Mouse (Mus musculus): Measurements from ENCODE around the gene Fam205c. TPM values are rescaled to one million over a fixed set of nuclear protein-coding genes. Genes with fewer than 3 reads are reported as not detected.

The Fam205c gene
- polyA plus RNA-seq (2012; ENCODE audit: insufficient read depth, insufficient read length, low replicate concordance, missing spikeins): not detected in 2 replicates

- TF ChIP-seq POLR2A (IDR thresholded peaks at IDR 0.05; ENCODE audit: insufficient read depth, low read depth, low read length) (no peak), CTCF (IDR thresholded peaks at IDR 0.05; ENCODE audit: insufficient read depth, low read depth, low read length) (no peak)
- no peak within 1 kb of the TSS for H3K27ac ChIP-seq (ENCODE audit: insufficient read depth, low read depth, low read length)
- 87% methylated on average over 7 of the region's 7 CpGs for WGBS
- no peak within 1 kb of the TSS for H3K4me3 ChIP-seq (ENCODE audit: insufficient read depth, low read depth, low read length)
- H3K4me1 ChIP-seq (ENCODE audit: control insufficient read depth, insufficient read depth, low read length): no peaks in the 10 kb centered on the region
Measured at GRCm38 (mm10) chr4:42874134-42874533, at the start of gene Fam205c. Gene Fam205c (minus strand): TSS chr4:42874234.

GRCm38 (mm10) chr4:42922461-42922860 lies 48.4 kb upstream of the Fam205c start:
- H3K27ac ChIP-seq (ENCODE audit: insufficient read depth, low read depth, low read length): no peak overlapping the region
- H3K4me1 ChIP-seq (ENCODE audit: control insufficient read depth, insufficient read depth, low read length): peaks cover 8% of the 10 kb centered on the region
- WGBS: 90% methylated on average over 8 of the region's 8 CpGs
- no peak overlapping the region for H3K4me3 ChIP-seq (ENCODE audit: insufficient read depth, low read depth, low read length)
- TF ChIP-seq POLR2A (IDR thresholded peaks at IDR 0.05; ENCODE audit: insufficient read depth, low read depth, low read length): no peak
- no peak for TF ChIP-seq CTCF (IDR thresholded peaks at IDR 0.05; ENCODE audit: insufficient read depth, low read depth, low read length)

GRCm38 (mm10) chr4:42922056-42922455 lies 48.0 kb upstream of the Fam205c start:
- no peak for TF ChIP-seq CTCF (IDR thresholded peaks at IDR 0.05; ENCODE audit: insufficient read depth, low read depth, low read length)
- TF ChIP-seq POLR2A (IDR thresholded peaks at IDR 0.05; ENCODE audit: insufficient read depth, low read depth, low read length): no peak
- peaks cover 12% of the 10 kb centered on the region for H3K4me1 ChIP-seq (ENCODE audit: control insufficient read depth, insufficient read depth, low read length)
- WGBS: 69% methylated on average over 6 of the region's 6 CpGs
- no peak overlapping the region for H3K27ac ChIP-seq (ENCODE audit: insufficient read depth, low read depth, low read length)
- H3K4me3 ChIP-seq (ENCODE audit: insufficient read depth, low read depth, low read length): no peak overlapping the region

- H3K4me3 ChIP-seq (ENCODE audit: insufficient read depth, low read depth, low read length): no peak overlapping the region
- TF ChIP-seq CTCF (IDR thresholded peaks at IDR 0.05; ENCODE audit: insufficient read depth, low read depth, low read length) (no peak), POLR2A (IDR thresholded peaks at IDR 0.05; ENCODE audit: insufficient read depth, low read depth, low read length) (no peak)
- no peak overlapping the region for H3K27ac ChIP-seq (ENCODE audit: insufficient read depth, low read depth, low read length)
- 59% methylated on average over 2 of the region's 2 CpGs for whole genome bisulfite sequencing
- H3K4me1 ChIP-seq (ENCODE audit: control insufficient read depth, insufficient read depth, low read length): peaks cover 12% of the 10 kb centered on the region
Measured at GRCm38 (mm10) chr4:42921536-42921935, 47.5 kb upstream of the Fam205c start.

- Histone ChIP-seq H3K4me1 (ENCODE audit: control insufficient read depth, insufficient read depth, low read length) (peaks cover 14% of the 10 kb centered on the region), H3K4me3 (ENCODE audit: insufficient read depth, low read depth, low read length) (no peak overlapping the region), H3K27ac (ENCODE audit: insufficient read depth, low read depth, low read length) (no peak overlapping the region)
- TF ChIP-seq POLR2A (IDR thresholded peaks at IDR 0.05; ENCODE audit: insufficient read depth, low read depth, low read length) (no peak), CTCF (IDR thresholded peaks at IDR 0.05; ENCODE audit: insufficient read depth, low read depth, low read length) (no peak)
- 76% methylated on average over 9 of the region's 9 CpGs for WGBS
Measured at GRCm38 (mm10) chr4:42920726-42921125, 46.7 kb upstream of the Fam205c start.

- peaks cover 12% of the 10 kb centered on the region for H3K4me1 ChIP-seq (ENCODE audit: control insufficient read depth, insufficient read depth, low read length)
- H3K4me3 ChIP-seq (ENCODE audit: insufficient read depth, low read depth, low read length): peak overlapping the region; percentile 77
- 0 out of 2 replicates have a peak overlapping the region, but pooled peaks have one; percentile 9 for H3K27ac ChIP-seq (ENCODE audit: insufficient read depth, low read depth, low read length)
- 3% methylated on average over 26 of the region's 26 CpGs for WGBS
- TF ChIP-seq CTCF (IDR thresholded peaks at IDR 0.05; ENCODE audit: insufficient read depth, low read depth, low read length): no peak
- peak; percentile 5; the same call in 1 of the 2 replicates for TF ChIP-seq POLR2A (IDR thresholded peaks at IDR 0.05; ENCODE audit: insufficient read depth, low read depth, low read length)
Measured at GRCm38 (mm10) chr4:42917402-42917774, 43.4 kb upstream of the Fam205c start.

GRCm38 (mm10) chr4:42916617-42917401 lies 42.8 kb upstream of the Fam205c start, which contains the start of gene Phf24:
Gene Phf24 (plus strand): TSS chr4:42916660.
- WGBS: 8% methylated on average over 90 of the region's 90 CpGs
- Histone ChIP-seq H3K4me1 (ENCODE audit: control insufficient read depth, insufficient read depth, low read length) (peaks cover 12% of the 10 kb centered on the region), H3K27ac (ENCODE audit: insufficient read depth, low read depth, low read length) (peak within 1 kb of the TSS; percentile 30), H3K4me3 (ENCODE audit: insufficient read depth, low read depth, low read length) (peak within 1 kb of the TSS; percentile 77)
- TF ChIP-seq POLR2A (IDR thresholded peaks at IDR 0.05; ENCODE audit: insufficient read depth, low read depth, low read length): peak; percentile 38; the same call in 1 of the 2 replicates
- TF ChIP-seq CTCF (IDR thresholded peaks at IDR 0.05; ENCODE audit: insufficient read depth, low read depth, low read length): no peak

GRCm38 (mm10) chr4:42915966-42916365 lies 41.9 kb upstream of the Fam205c start:
- Histone ChIP-seq H3K4me3 (ENCODE audit: insufficient read depth, low read depth, low read length) (no peak overlapping the region), H3K27ac (ENCODE audit: insufficient read depth, low read depth, low read length) (0 out of 2 replicates have a peak overlapping the region, but pooled peaks have one; percentile 30), H3K4me1 (ENCODE audit: control insufficient read depth, insufficient read depth, low read length) (peaks cover 12% of the 10 kb centered on the region)
- 98% methylated on average over 1 of the region's 1 CpGs for WGBS
- TF ChIP-seq CTCF (IDR thresholded peaks at IDR 0.05; ENCODE audit: insufficient read depth, low read depth, low read length) (no peak), POLR2A (IDR thresholded peaks at IDR 0.05; ENCODE audit: insufficient read depth, low read depth, low read length) (no peak)

GRCm38 (mm10) chr4:42915311-42915710 lies 41.3 kb upstream of the Fam205c start:
- Histone ChIP-seq H3K4me1 (ENCODE audit: control insufficient read depth, insufficient read depth, low read length) (peaks cover 12% of the 10 kb centered on the region), H3K27ac (ENCODE audit: insufficient read depth, low read depth, low read length) (no peak overlapping the region), H3K4me3 (ENCODE audit: insufficient read depth, low read depth, low read length) (no peak overlapping the region)
- WGBS: 87% methylated on average over 12 of the region's 12 CpGs
- TF ChIP-seq CTCF (IDR thresholded peaks at IDR 0.05; ENCODE audit: insufficient read depth, low read depth, low read length) (no peak), POLR2A (IDR thresholded peaks at IDR 0.05; ENCODE audit: insufficient read depth, low read depth, low read length) (no peak)
